Mouse (Mus musculus) limb, embryonic 14.5 days (tissue): ENCODE results near the gene Abcb7. TPM values are rescaled to one million over a fixed set of nuclear protein-coding genes. Genes with fewer than 3 reads are reported as not detected.

ENCODE experiments used
- ATAC-seq: fragments of 200-750 bp; cut with Nextera tagmentation; 2 replicates; pipeline ENCODE4 v1.8.0; 2017; ENCODE audit warnings: low read depth, moderate number of reproducible peaks, moderate TSS enrichment; ENCODE audit not compliant: low FRiP score
- DNase-seq: peaks from one replicate; pipeline ENCODE4 v3.0.0-alpha.2; 2015; ENCODE audit warnings: low spot score
- H3K27ac ChIP-seq: fragments of 300-500 bp; sonication (generic); replicated peaks from 2 replicates; pipeline ENCODE4 v1.5.1; 2014; ENCODE audit warnings: low read depth, mild to moderate bottlenecking, low read length, moderate library complexity, mixed read lengths
- H3K27me3 ChIP-seq: fragments of 300-500 bp; sonication (generic); 2 replicates; pipeline ENCODE4 v1.6.1; 2014; ENCODE audit warnings: low read length, mixed read lengths; ENCODE audit not compliant: control insufficient read depth, insufficient read depth
- H3K36me3 ChIP-seq: fragments of 300-500 bp; sonication (generic); 2 replicates; pipeline ENCODE4 v1.6.1; 2014; ENCODE audit warnings: mild to moderate bottlenecking, low read length, moderate library complexity, mixed read lengths; ENCODE audit not compliant: control insufficient read depth, insufficient read depth
- H3K4me1 ChIP-seq: fragments of 300-500 bp; sonication (generic); 2 replicates; pipeline ENCODE4 v1.6.1; 2014; ENCODE audit warnings: antibody characterized with exemption, low read length, mixed read lengths; ENCODE audit not compliant: control insufficient read depth, insufficient read depth
- H3K4me2 ChIP-seq: fragments of 300-500 bp; sonication (generic); replicated peaks from 2 replicates; pipeline ENCODE4 v1.6.1; 2014; ENCODE audit warnings: low read depth, mild to moderate bottlenecking, low read length, moderate library complexity; ENCODE audit not compliant: severe bottlenecking
- H3K4me3 ChIP-seq: fragments of 300-500 bp; sonication (generic); replicated peaks from 2 replicates; pipeline ENCODE4 v1.5.1; 2014; ENCODE audit warnings: low read length
- H3K9ac ChIP-seq: fragments of 300-500 bp; sonication (generic); 2 replicates; pipeline ENCODE4 v1.6.1; 2014; ENCODE audit warnings: mild to moderate bottlenecking, low read depth, low read length, moderate library complexity; ENCODE audit not compliant: severe bottlenecking
- H3K9me3 ChIP-seq: fragments of 300-500 bp; sonication (generic); 2 replicates; pipeline ENCODE4 v1.6.1; 2016; ENCODE audit warnings: low read length; ENCODE audit not compliant: control insufficient read depth
- POLR2A ChIP-seq: fragments of 200-500 bp; IDR thresholded peaks from 2 replicates; pipeline ENCODE4 v1.8.0; 2012; ENCODE audit warnings: inconsistent platforms, mild to moderate bottlenecking, moderate library complexity, borderline replicate concordance; ENCODE audit not compliant: insufficient read depth, insufficient read length; ENCODE audit errors: extremely low read depth
- WGBS: fragments of 180-500 bp; shearing (Covaris S2); extraction: QIAGEN DNeasy Blood & Tissue Kit; methylation state at CpG from one replicate; pipeline ENCODE4 v1.1.7; 2014; 5-methylcytosine and 5-hydroxymethylcytosine counted together
- polyA plus RNA-seq, 2 experiments: library from polyadenylated mRNA; depleted of rRNA in 1 of 2; stranded (reverse) in 1 of 2; unstranded in 1 of 2; fragments of >200 nt; fragmentation: Nextera tagmentation in 1 of 2; extraction: Ambion mirVana in 1 of 2; gene quantifications; 2 replicates each; pipeline versions ENCODE4 v1.2.1 to v1.2.3; 2012 to 2014

The Abcb7 gene
- polyA plus RNA-seq (2012; rRNA removed) (4.9 and 5.4 TPM in 2 replicates), polyA plus RNA-seq (2014; fragmentation: Nextera tagmentation; extraction: Ambion mirVana) (7.0 and 8.0 TPM in 2 replicates)

- Histone ChIP-seq H3K9ac (peak within 1 kb of the TSS; percentile 71), H3K4me2 (peak within 1 kb of the TSS; percentile 42), H3K36me3 (no peaks in the 10 kb centered on the region), H3K4me3 (peak within 1 kb of the TSS; percentile 52), H3K9me3 (no peaks in the 10 kb centered on the region), H3K27ac (peak within 1 kb of the TSS; percentile 90), H3K27me3 (no peaks in the 10 kb centered on the region), H3K4me1 (no peaks in the 10 kb centered on the region)
- 17% methylated on average over 53 of the region's 58 CpGs for WGBS
- DNase-seq (peak; percentile 86), ATAC-seq (peak; percentile 95)
- TF ChIP-seq POLR2A = 0 out of 2 replicates have a peak, but pooled peaks have one; percentile 63
Observed at GRCm38 (mm10) chrX:104413183-104413983, at the start of gene Abcb7. TSS of gene Abcb7 (minus strand) at chrX:104413856.

GRCm38 (mm10) chrX:104461755-104462154 lies 48.1 kb upstream of the Abcb7 start:
- no peak for TF ChIP-seq POLR2A
- no peak overlapping the region for H3K9ac ChIP-seq
- H3K27me3 ChIP-seq = no peaks in the 10 kb centered on the region
- WGBS = 21% methylated on average over 2 of the region's 2 CpGs
- H3K36me3 ChIP-seq = no peaks in the 10 kb centered on the region
- ATAC-seq = no peak
- no peak overlapping the region for H3K4me2 ChIP-seq
- no peak overlapping the region for H3K27ac ChIP-seq
- H3K9me3 ChIP-seq = no peaks in the 10 kb centered on the region
- H3K4me1 ChIP-seq = no peaks in the 10 kb centered on the region
- no peak overlapping the region for H3K4me3 ChIP-seq
- peak; percentile 30 for DNase-seq

- 89% methylated on average over 1 of the region's 1 CpGs for WGBS
- Histone ChIP-seq H3K4me3 (no peak overlapping the region), H3K4me2 (no peak overlapping the region), H3K9ac (no peak overlapping the region), H3K27ac (no peak overlapping the region), H3K9me3 (no peaks in the 10 kb centered on the region), H3K36me3 (no peaks in the 10 kb centered on the region), H3K27me3 (no peaks in the 10 kb centered on the region), H3K4me1 (no peaks in the 10 kb centered on the region)
- no peak for DNase-seq
- TF ChIP-seq POLR2A = no peak
- ATAC-seq = no peak
Observed at GRCm38 (mm10) chrX:104452433-104452832, 38.8 kb upstream of the Abcb7 start.

- ATAC-seq (no peak), DNase-seq (no peak)
- Histone ChIP-seq H3K27me3 (no peaks in the 10 kb centered on the region), H3K4me1 (no peaks in the 10 kb centered on the region), H3K9ac (no peak overlapping the region), H3K36me3 (no peaks in the 10 kb centered on the region), H3K4me3 (no peak overlapping the region), H3K9me3 (no peaks in the 10 kb centered on the region), H3K4me2 (no peak overlapping the region), H3K27ac (no peak overlapping the region)
- 34% methylated on average over 1 of the region's 1 CpGs for WGBS
- TF ChIP-seq POLR2A = no peak
Observed at GRCm38 (mm10) chrX:104433456-104433855, 19.8 kb upstream of the Abcb7 start.

- 79% methylated on average over 3 of the region's 3 CpGs for WGBS
- H3K4me1 ChIP-seq = no peaks in the 10 kb centered on the region
- no peaks in the 10 kb centered on the region for H3K27me3 ChIP-seq
- no peak overlapping the region for H3K27ac ChIP-seq
- H3K4me3 ChIP-seq = no peak overlapping the region
- DNase-seq (no peak), ATAC-seq (no peak)
- H3K9ac ChIP-seq = no peak overlapping the region
- no peak overlapping the region for H3K4me2 ChIP-seq
- no peaks in the 10 kb centered on the region for H3K36me3 ChIP-seq
- TF ChIP-seq POLR2A = no peak
- H3K9me3 ChIP-seq = no peaks in the 10 kb centered on the region
Observed at GRCm38 (mm10) chrX:104428108-104428507, 14.5 kb upstream of the Abcb7 start.
